Mouse (Mus musculus): Measurements from ENCODE around the gene Atrx. TPM values are rescaled to one million over a fixed set of nuclear protein-coding genes. Genes with fewer than 3 reads are reported as not detected.
"Not testable (repeated sequence)": the region's sequence is repeated elsewhere in the genome, so short reads cannot be mapped to it uniquely, and the experiment has no call there.

Atrx gene
- polyA plus RNA-seq (2012) = 0.38 and 0.58 TPM in 2 replicates

DNA sequence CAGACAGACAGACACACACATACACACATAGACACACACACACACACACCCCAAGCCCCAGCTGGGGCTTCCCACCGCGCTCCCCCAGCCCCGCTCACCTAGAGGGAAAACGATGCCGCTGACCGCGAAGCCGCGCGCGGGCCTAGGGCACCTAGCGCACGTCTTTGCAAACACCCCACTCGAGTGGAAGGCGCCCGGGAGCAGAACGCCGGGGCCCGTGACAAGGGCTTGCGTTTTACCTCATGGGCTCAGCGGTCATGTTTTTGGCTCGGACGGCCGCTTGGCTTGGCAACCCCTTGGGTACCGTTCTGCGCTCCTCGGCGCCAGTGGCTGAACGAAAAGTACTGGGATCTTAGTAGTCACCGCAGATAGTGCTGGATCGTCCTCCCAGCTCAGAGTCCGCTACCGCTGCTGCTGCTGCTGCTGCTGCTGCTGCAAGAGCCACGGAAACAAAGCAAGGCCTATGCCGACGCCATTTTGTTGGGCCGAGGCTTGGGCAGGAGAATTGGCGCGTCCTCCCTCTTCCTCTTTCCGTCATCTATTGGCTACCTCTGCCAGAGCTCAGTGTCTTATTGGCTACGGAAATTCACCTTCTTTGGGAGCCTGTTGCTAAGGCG lies at the start of gene Atrx:
Gene Atrx (minus strand): TSS at position 543 of the 617 bp plus-strand sequence.
- H3K9me3 ChIP-seq (ENCODE audit: control insufficient read depth, low read length) = peaks cover 10% of the 10 kb centered on the region
- H3K4me1 ChIP-seq (ENCODE audit: control insufficient read depth) = peaks cover 23% of the 10 kb centered on the region
- TF ChIP-seq TAL1 (IDR thresholded peaks at IDR 0.05; ENCODE audit: low read length) = no peak
- TF ChIP-seq GATA1 (IDR thresholded peaks at IDR 0.05; ENCODE audit: low read length) = no peak
- peaks cover 3% of the 10 kb centered on the region; the same call in 1 of the 2 replicates for H3K27me3 ChIP-seq (ENCODE audit: control insufficient read depth)
- H3K36me3 ChIP-seq (ENCODE audit: control insufficient read depth) = peaks cover 4% of the 10 kb centered on the region
- peak within 1 kb of the TSS; percentile 91 for H3K4me3 ChIP-seq (replicated peaks)

- H3K4me3 ChIP-seq (replicated peaks); H3K27me3 ChIP-seq (ENCODE audit: control insufficient read depth); H3K9me3 ChIP-seq (ENCODE audit: control insufficient read depth, low read length); H3K4me1 ChIP-seq (ENCODE audit: control insufficient read depth); H3K36me3 ChIP-seq (ENCODE audit: control insufficient read depth): not testable (repeated sequence)
Measured at GRCm38 (mm10) chrX:105957091-105957490, 27.9 kb upstream of the Atrx start.

- TF ChIP-seq GATA1 (IDR thresholded peaks at IDR 0.05; ENCODE audit: low read length) (no peak), TAL1 (IDR thresholded peaks at IDR 0.05; ENCODE audit: low read length) (no peak)
Measured at GRCm38 (mm10) chrX:105953999-105954398, 24.8 kb upstream of the Atrx start.

DNA sequence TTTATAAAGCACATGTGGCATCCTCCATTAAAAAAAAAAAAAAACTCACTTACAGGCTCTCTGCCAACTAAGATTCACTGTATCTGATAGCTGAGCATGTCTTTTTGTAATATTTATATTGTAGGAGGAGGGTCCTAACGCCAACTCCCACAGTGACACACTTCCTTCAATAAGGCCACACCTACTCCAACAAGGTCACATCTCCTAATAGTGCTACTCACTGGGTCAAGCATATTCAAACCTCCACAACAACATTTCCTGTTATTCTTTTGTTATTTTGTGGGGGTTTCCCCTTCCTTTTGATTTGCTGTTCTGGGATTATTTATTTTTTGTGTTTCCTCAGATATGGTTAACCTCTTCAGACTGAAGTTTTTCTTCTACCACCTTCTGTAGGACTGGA lies 17.2 kb upstream of the Atrx start:
- Histone ChIP-seq H3K36me3 (ENCODE audit: control insufficient read depth) (no peaks in the 10 kb centered on the region), H3K4me3 (replicated peaks) (no peak overlapping the region), H3K9me3 (ENCODE audit: control insufficient read depth, low read length) (no peaks in the 10 kb centered on the region), H3K27me3 (ENCODE audit: control insufficient read depth) (no peaks in the 10 kb centered on the region), H3K4me1 (ENCODE audit: control insufficient read depth) (no peaks in the 10 kb centered on the region)
- TF ChIP-seq TAL1 (IDR thresholded peaks at IDR 0.05; ENCODE audit: low read length) = no peak
- no peak for TF ChIP-seq GATA1 (IDR thresholded peaks at IDR 0.05; ENCODE audit: low read length)

More at GRCm38 (mm10) chrX:105953999-105954398, 24.8 kb upstream of the Atrx start:
- no peaks in the 10 kb centered on the region for H3K9me3 ChIP-seq (ENCODE audit: control insufficient read depth, low read length)
- H3K4me1 ChIP-seq (ENCODE audit: control insufficient read depth) = no peaks in the 10 kb centered on the region
- H3K4me3 ChIP-seq (replicated peaks) = no peak overlapping the region
- no peaks in the 10 kb centered on the region; the same call in 1 of the 2 replicates for H3K27me3 ChIP-seq (ENCODE audit: control insufficient read depth)
- H3K36me3 ChIP-seq (ENCODE audit: control insufficient read depth) = no peaks in the 10 kb centered on the region

DNA sequence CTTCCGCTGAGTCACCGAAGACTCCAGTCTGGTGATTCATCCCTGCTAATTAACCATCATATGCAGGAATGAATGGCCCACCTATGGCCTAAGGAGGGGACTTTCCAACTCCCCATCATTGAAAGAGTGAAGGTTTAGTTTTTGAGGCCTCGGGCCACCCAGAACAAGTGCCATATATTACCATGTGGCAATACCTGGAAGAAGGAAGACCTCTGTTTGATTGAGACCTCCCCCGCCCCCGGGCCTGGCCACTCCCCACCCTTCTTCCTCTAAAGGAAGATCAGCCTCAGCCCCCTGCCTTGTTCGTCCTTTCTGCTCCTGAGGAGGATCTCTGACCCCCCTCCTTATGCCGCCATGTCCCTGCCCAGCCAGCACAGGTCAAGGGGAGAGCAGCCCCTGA lies 10.0 kb upstream of the Atrx start:
- Histone ChIP-seq H3K27me3 (ENCODE audit: control insufficient read depth) (no peaks in the 10 kb centered on the region), H3K36me3 (ENCODE audit: control insufficient read depth) (no peaks in the 10 kb centered on the region), H3K9me3 (ENCODE audit: control insufficient read depth, low read length) (no peaks in the 10 kb centered on the region), H3K4me3 (replicated peaks) (no peak overlapping the region), H3K4me1 (ENCODE audit: control insufficient read depth) (no peaks in the 10 kb centered on the region)
- TF ChIP-seq TAL1 (IDR thresholded peaks at IDR 0.05; ENCODE audit: low read length) = no peak
- TF ChIP-seq GATA1 (IDR thresholded peaks at IDR 0.05; ENCODE audit: low read length) = no peak

DNA sequence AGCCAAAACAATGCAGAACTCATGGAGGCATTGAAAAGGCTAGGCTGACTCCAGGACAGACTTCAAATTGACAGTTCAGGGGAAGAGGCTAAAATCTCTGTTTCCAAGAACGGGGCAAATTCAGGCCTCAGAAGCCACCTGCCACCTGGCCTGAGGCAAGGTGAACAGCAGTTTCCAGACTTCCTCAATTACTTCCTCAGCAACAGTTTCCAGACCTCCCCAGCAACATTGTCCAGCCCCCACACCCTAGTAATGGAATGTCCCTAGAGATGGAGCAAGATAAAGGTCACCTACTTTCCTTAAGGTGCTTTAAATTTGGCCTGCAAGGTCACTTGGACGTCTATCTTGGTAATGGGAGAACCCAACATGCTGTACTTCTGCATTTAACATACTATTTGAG lies 8.5 kb upstream of the Atrx start:
- Histone ChIP-seq H3K4me1 (ENCODE audit: control insufficient read depth) (no peaks in the 10 kb centered on the region), H3K27me3 (ENCODE audit: control insufficient read depth) (no peaks in the 10 kb centered on the region), H3K9me3 (ENCODE audit: control insufficient read depth, low read length) (no peaks in the 10 kb centered on the region), H3K36me3 (ENCODE audit: control insufficient read depth) (no peaks in the 10 kb centered on the region), H3K4me3 (replicated peaks) (no peak overlapping the region)
- TF ChIP-seq TAL1 (IDR thresholded peaks at IDR 0.05; ENCODE audit: low read length) = no peak

DNA sequence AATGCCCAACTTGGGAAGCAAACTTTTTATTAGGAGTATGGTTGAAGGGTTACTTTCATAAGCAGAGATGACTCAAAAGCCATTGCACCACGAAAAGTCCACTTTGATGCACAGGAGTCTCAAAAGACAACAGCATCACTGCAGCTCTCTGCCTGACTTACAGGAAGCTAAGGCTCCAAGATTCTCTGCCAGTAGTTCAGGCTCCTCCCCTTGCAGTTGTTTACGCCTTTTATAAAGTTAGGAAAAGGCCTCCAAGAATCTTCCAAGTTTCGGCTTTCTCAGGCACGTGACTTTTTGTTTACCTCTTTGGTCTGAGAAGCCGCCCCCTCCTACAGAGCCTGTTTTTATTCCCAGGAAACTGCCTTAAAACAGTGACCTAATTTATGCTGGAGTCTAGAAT lies 5.1 kb upstream of the Atrx start:
- peaks cover 3% of the 10 kb centered on the region; the same call in 1 of the 2 replicates for H3K27me3 ChIP-seq (ENCODE audit: control insufficient read depth)
- no peaks in the 10 kb centered on the region for H3K36me3 ChIP-seq (ENCODE audit: control insufficient read depth)
- no peaks in the 10 kb centered on the region for H3K9me3 ChIP-seq (ENCODE audit: control insufficient read depth, low read length)
- peaks cover 3% of the 10 kb centered on the region for H3K4me1 ChIP-seq (ENCODE audit: control insufficient read depth)
- TF ChIP-seq TAL1 (IDR thresholded peaks at IDR 0.05; ENCODE audit: low read length) = no peak
- no peak overlapping the region for H3K4me3 ChIP-seq (replicated peaks)

DNA sequence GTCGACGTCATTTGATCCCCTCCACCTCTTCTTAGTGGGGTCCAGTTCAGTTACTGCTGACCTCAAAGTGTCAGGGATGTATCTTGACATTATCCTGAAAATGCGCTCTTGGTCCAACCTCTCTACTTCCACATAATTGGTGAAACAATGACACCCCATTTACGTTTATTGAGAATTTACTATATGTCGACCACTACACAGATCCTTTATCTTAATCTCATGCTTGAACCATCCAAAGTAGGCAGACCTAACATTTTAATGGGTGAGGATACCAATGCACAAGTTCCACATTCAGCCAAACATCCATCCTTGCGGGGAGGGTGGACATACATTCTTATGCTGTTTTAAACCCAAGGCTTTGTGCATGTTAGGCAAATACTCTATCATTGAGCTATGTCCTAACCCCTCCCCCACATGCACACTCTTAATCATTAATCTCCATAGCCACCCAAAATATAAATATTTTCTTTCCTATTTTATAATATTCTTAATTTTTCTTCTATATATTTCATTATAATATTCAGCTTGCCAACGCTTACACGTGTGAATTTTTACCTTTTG lies 355 bp upstream of the Atrx start:
- TF ChIP-seq GATA1 (IDR thresholded peaks at IDR 0.05; ENCODE audit: low read length) = no peak
- TF ChIP-seq TAL1 (IDR thresholded peaks at IDR 0.05; ENCODE audit: low read length) = no peak
- peaks cover 4% of the 10 kb centered on the region for H3K36me3 ChIP-seq (ENCODE audit: control insufficient read depth)
- peaks cover 23% of the 10 kb centered on the region for H3K4me1 ChIP-seq (ENCODE audit: control insufficient read depth)
- peaks cover 3% of the 10 kb centered on the region; the same call in 1 of the 2 replicates for H3K27me3 ChIP-seq (ENCODE audit: control insufficient read depth)
- H3K9me3 ChIP-seq (ENCODE audit: control insufficient read depth, low read length) = peaks cover 10% of the 10 kb centered on the region
- H3K4me3 ChIP-seq (replicated peaks) = peak overlapping the region; percentile 91

- peaks cover 10% of the 10 kb centered on the region for H3K9me3 ChIP-seq (ENCODE audit: control insufficient read depth, low read length)
- no peak for TF ChIP-seq TAL1 (IDR thresholded peaks at IDR 0.05; ENCODE audit: low read length)
- TF ChIP-seq GATA1 (IDR thresholded peaks at IDR 0.05; ENCODE audit: low read length) = no peak
- peaks cover 3% of the 10 kb centered on the region; the same call in 1 of the 2 replicates for H3K27me3 ChIP-seq (ENCODE audit: control insufficient read depth)
- peaks cover 23% of the 10 kb centered on the region for H3K4me1 ChIP-seq (ENCODE audit: control insufficient read depth)
- H3K4me3 ChIP-seq (replicated peaks) = peak overlapping the region; percentile 91
- H3K36me3 ChIP-seq (ENCODE audit: control insufficient read depth) = peaks cover 4% of the 10 kb centered on the region
Measured at GRCm38 (mm10) chrX:105927941-105928860, 1.0 kb downstream of the Atrx start.

Measured in erythroblast, embryonic 14.5 days (primary cell).